Mouse (Mus musculus) midbrain, embryonic 13.5 days (tissue): Measurements from ENCODE around the gene Bend3. TPM values are rescaled to one million over a fixed set of nuclear protein-coding genes. Genes with fewer than 3 reads are reported as not detected.
"Not testable (repeated sequence)": the region's sequence is repeated elsewhere in the genome, so short reads cannot be mapped to it uniquely, and the experiment has no call there.

Experiments used
- ATAC-seq: fragments of 200-750 bp; cut with Nextera tagmentation; 2 replicates; pipeline ENCODE4 v1.8.0; 2017; ENCODE audit warnings: mild to moderate bottlenecking, moderate TSS enrichment, moderate library complexity
- H3K27ac ChIP-seq: fragments of 300-500 bp; sonication (generic); 2 replicates; pipeline ENCODE4 v1.5.1; 2015; ENCODE audit warnings: inconsistent platforms, mild to moderate bottlenecking, moderate library complexity
- H3K27me3 ChIP-seq: fragments of 300-500 bp; sonication (generic); 2 replicates; pipeline ENCODE4 v1.6.1; 2015; ENCODE audit warnings: mild to moderate bottlenecking, inconsistent platforms
- H3K36me3 ChIP-seq: fragments of 300-500 bp; sonication (generic); 2 replicates; pipeline ENCODE4 v1.6.1; 2015; ENCODE audit warnings: mild to moderate bottlenecking, inconsistent platforms
- H3K4me1 ChIP-seq: fragments of 300-500 bp; sonication (generic); replicated peaks from 2 replicates; pipeline ENCODE4 v1.6.1; 2015; ENCODE audit warnings: inconsistent platforms
- H3K4me2 ChIP-seq: fragments of 300-500 bp; sonication (generic); replicated peaks from 2 replicates; pipeline ENCODE4 v1.6.1; 2015; ENCODE audit warnings: moderate library complexity, mild to moderate bottlenecking, inconsistent platforms
- H3K4me3 ChIP-seq: fragments of 300-500 bp; sonication (generic); replicated peaks from 2 replicates; pipeline ENCODE4 v1.5.1; 2015; ENCODE audit warnings: mild to moderate bottlenecking, inconsistent platforms
- H3K9ac ChIP-seq: fragments of 300-500 bp; sonication (generic); replicated peaks from 2 replicates; pipeline ENCODE4 v1.6.1; 2015; ENCODE audit warnings: mild to moderate bottlenecking, inconsistent platforms
- H3K9me3 ChIP-seq: fragments of 300-500 bp; sonication (generic); 2 replicates; pipeline ENCODE4 v1.6.1; 2016; ENCODE audit warnings: mild to moderate bottlenecking, inconsistent platforms
- WGBS: fragments of 180-500 bp; shearing (Covaris S2); methylation state at CpG from one replicate; pipeline ENCODE4 v1.1.7; 2015; 5-methylcytosine and 5-hydroxymethylcytosine counted together
- polyA plus RNA-seq: library from polyadenylated mRNA; unstranded; fragments of >200 nt; fragmentation: Nextera tagmentation; extraction: Ambion mirVana; gene quantifications from 2 replicates; pipeline ENCODE4 v1.2.1, GENCODE M21; 2015

Gene Bend3
- polyA plus RNA-seq, 1 experiment from 2014 or later: 4.2 TPM

- Histone ChIP-seq H3K27ac (no peak overlapping the region), H3K36me3 (peaks cover 55% of the 10 kb centered on the region), H3K4me1 (no peaks in the 10 kb centered on the region), H3K4me2 (no peak overlapping the region), H3K4me3 (no peak overlapping the region), H3K27me3 (no peaks in the 10 kb centered on the region), H3K9me3 (no peaks in the 10 kb centered on the region), H3K9ac (no peak overlapping the region)
- 96% methylated on average over 7 of the region's 7 CpGs for WGBS
- no peak for ATAC-seq
Observed at GRCm38 (mm10) chr10:43509228-43509627, 30.6 kb downstream of the Bend3 start.

- ATAC-seq: no peak
Observed at GRCm38 (mm10) chr10:43512976-43513375, 34.3 kb downstream of the Bend3 start.

GRCm38 (mm10) chr10:43516992-43517660 lies 38.5 kb downstream of the Bend3 start:
- H3K27ac ChIP-seq: no peak overlapping the region
- H3K9me3 ChIP-seq: no peaks in the 10 kb centered on the region
- 75% methylated on average over 6 of the region's 6 CpGs for WGBS
- ATAC-seq: peak; percentile 30; the same call in 1 of the 2 replicates
- no peak overlapping the region for H3K4me3 ChIP-seq
- no peaks in the 10 kb centered on the region for H3K27me3 ChIP-seq
- no peak overlapping the region for H3K4me2 ChIP-seq
- peaks cover 20% of the 10 kb centered on the region for H3K36me3 ChIP-seq
- no peak overlapping the region for H3K9ac ChIP-seq
- H3K4me1 ChIP-seq: no peaks in the 10 kb centered on the region

More at GRCm38 (mm10) chr10:43512976-43513375, 34.3 kb downstream of the Bend3 start:
- Histone ChIP-seq H3K9me3 (no peaks in the 10 kb centered on the region), H3K4me1 (no peaks in the 10 kb centered on the region), H3K4me2 (no peak overlapping the region), H3K36me3 (peaks cover 50% of the 10 kb centered on the region), H3K9ac (no peak overlapping the region), H3K27ac (no peak overlapping the region), H3K4me3 (no peak overlapping the region), H3K27me3 (no peaks in the 10 kb centered on the region)
- 96% methylated on average over 10 of the region's 10 CpGs for WGBS

GRCm38 (mm10) chr10:43517836-43518235 lies 39.2 kb downstream of the Bend3 start:
- H3K4me2 ChIP-seq: no peak overlapping the region
- H3K9ac ChIP-seq: no peak overlapping the region
- no peaks in the 10 kb centered on the region for H3K9me3 ChIP-seq
- no peak for ATAC-seq
- H3K27ac ChIP-seq: no peak overlapping the region
- H3K4me3 ChIP-seq: no peak overlapping the region
- 69% methylated on average over 4 of the region's 4 CpGs for WGBS
- H3K27me3 ChIP-seq: no peaks in the 10 kb centered on the region
- no peaks in the 10 kb centered on the region for H3K4me1 ChIP-seq
- H3K36me3 ChIP-seq: peaks cover 15% of the 10 kb centered on the region

GRCm38 (mm10) chr10:43518368-43518767 lies 39.7 kb downstream of the Bend3 start:
- H3K27me3 ChIP-seq: no peaks in the 10 kb centered on the region
- H3K27ac ChIP-seq: no peak overlapping the region
- no peak overlapping the region for H3K4me3 ChIP-seq
- no peak for ATAC-seq
- H3K36me3 ChIP-seq: peaks cover 10% of the 10 kb centered on the region
- no peak overlapping the region for H3K4me2 ChIP-seq
- WGBS: 89% methylated on average over 12 of the region's 13 CpGs
- no peak overlapping the region for H3K9ac ChIP-seq
- no peaks in the 10 kb centered on the region for H3K9me3 ChIP-seq
- H3K4me1 ChIP-seq: no peaks in the 10 kb centered on the region

DNA sequence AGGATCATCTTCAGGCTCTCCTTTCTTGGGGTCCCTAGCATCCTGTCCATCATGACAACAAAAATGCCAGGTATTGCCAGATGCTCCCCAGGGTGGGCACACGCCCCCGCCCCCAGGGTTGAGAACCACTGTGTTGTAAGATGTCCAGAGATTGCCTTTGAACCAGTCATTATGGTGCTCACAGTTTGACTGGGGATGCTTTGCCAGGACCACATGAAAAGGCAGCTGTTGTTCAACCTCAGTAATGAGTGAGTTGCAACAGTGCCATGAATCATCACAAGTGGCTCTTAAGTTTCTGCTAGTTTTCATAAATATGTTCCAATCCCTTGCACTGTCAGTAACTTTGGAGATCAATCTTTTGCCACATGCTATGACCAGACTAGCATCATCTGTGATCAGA lies 41.3 kb downstream of the Bend3 start:
- H3K4me2 ChIP-seq: no peak overlapping the region
- no peak for ATAC-seq
- H3K9ac ChIP-seq: no peak overlapping the region
- WGBS: 96% methylated on average over 2 of the region's 2 CpGs
- H3K27me3 ChIP-seq: no peaks in the 10 kb centered on the region
- H3K36me3 ChIP-seq: peaks cover 11% of the 10 kb centered on the region
- H3K4me3 ChIP-seq: no peak overlapping the region
- H3K27ac ChIP-seq: no peak overlapping the region
- no peaks in the 10 kb centered on the region for H3K9me3 ChIP-seq
- H3K4me1 ChIP-seq: no peaks in the 10 kb centered on the region

GRCm38 (mm10) chr10:43523931-43524330 lies 45.3 kb downstream of the Bend3 start, which contains the start of gene Gm9803:
Gm9803 (plus strand) TSS chr10:43524084.
- not testable (repeated sequence) for H3K27me3 ChIP-seq, H3K9ac ChIP-seq

GRCm38 (mm10) chr10:43527283-43528269 lies 48.9 kb downstream of the Bend3 start:
- Histone ChIP-seq H3K36me3 (peaks cover 51% of the 10 kb centered on the region), H3K9ac (peak overlapping the region; percentile 51), H3K27ac (peak overlapping the region; percentile 96), H3K4me1 (peaks cover 23% of the 10 kb centered on the region), H3K4me2 (0 out of 2 replicates have a peak overlapping the region, but pooled peaks have one; percentile 2), H3K27me3 (no peaks in the 10 kb centered on the region), H3K9me3 (no peaks in the 10 kb centered on the region), H3K4me3 (no peak overlapping the region)
- ATAC-seq: peak; percentile 87
- WGBS: 15% methylated on average over 15 of the region's 15 CpGs

More at GRCm38 (mm10) chr10:43523931-43524330, 45.3 kb downstream of the Bend3 start, which contains the start of gene Gm9803:
- Histone ChIP-seq H3K4me1 (peaks cover 23% of the 10 kb centered on the region), H3K36me3 (peaks cover 17% of the 10 kb centered on the region)
- not testable (repeated sequence) for H3K27ac ChIP-seq, H3K4me3 ChIP-seq, H3K4me2 ChIP-seq, ATAC-seq, H3K9me3 ChIP-seq
- WGBS: 97% methylated on average over 10 of the region's 10 CpGs

- Histone ChIP-seq H3K4me3 (no peak overlapping the region), H3K4me2 (no peak overlapping the region), H3K36me3 (peaks cover 54% of the 10 kb centered on the region), H3K9me3 (no peaks in the 10 kb centered on the region), H3K27ac (no peak overlapping the region), H3K9ac (no peak overlapping the region), H3K27me3 (no peaks in the 10 kb centered on the region), H3K4me1 (peaks cover 3% of the 10 kb centered on the region)
- no peak for ATAC-seq
- WGBS: 85% methylated on average over 1 of the region's 1 CpGs
Observed at GRCm38 (mm10) chr10:43534382-43534781, 55.8 kb downstream of the Bend3 start.

DNA sequence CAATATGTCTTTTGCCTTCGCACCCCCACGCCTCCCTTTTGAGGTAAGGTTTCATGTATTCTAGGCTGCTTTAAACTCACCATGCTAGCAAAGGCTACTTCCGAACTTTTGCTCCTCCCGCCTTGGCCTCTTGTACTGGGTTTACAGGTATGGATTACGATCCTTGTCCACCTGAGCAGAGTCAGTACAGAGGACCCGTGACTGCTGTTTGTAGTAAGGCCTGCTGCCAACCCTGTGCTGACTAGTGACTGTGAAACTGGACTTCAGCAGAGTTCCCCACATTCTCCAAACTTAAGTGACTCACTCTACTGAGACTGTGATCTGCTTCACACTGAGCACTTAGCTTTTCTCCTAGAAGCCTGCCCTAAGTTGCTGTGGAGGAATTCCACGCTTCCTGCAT lies 59.0 kb downstream of the Bend3 start:
- no peak overlapping the region for H3K27ac ChIP-seq
- peaks cover 22% of the 10 kb centered on the region for H3K36me3 ChIP-seq
- ATAC-seq: no peak

DNA sequence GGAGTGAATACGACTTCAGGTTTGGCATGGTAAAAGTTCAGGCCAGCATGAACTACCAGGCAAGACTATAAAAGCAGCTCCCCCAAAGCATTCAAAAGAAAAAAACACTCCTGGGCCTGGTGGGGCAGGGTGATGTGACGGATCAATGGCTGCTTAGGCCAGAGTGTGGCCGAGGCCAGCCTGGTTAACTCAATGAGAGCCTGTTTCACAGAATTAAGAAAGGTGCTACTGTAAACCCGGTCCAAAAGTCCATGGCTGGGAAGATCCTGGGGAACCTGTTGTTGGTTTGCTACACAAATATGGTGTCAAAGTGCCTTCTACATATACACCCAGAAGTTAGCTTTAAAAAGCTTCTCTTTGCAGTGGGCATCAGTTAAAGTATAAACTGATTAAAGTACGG lies 60.2 kb downstream of the Bend3 start:
- Histone ChIP-seq H3K9ac (no peak overlapping the region), H3K4me2 (no peak overlapping the region), H3K36me3 (peaks cover 11% of the 10 kb centered on the region), H3K27me3 (no peaks in the 10 kb centered on the region), H3K4me1 (peaks cover 15% of the 10 kb centered on the region), H3K9me3 (no peaks in the 10 kb centered on the region), H3K4me3 (no peak overlapping the region), H3K27ac (no peak overlapping the region)
- 93% methylated on average over 5 of the region's 5 CpGs for WGBS
- ATAC-seq: no peak

More for the DNA sequence above, 59.0 kb downstream of the Bend3 start:
- Histone ChIP-seq H3K27me3 (no peaks in the 10 kb centered on the region), H3K4me2 (no peak overlapping the region), H3K4me1 (peaks cover 15% of the 10 kb centered on the region), H3K4me3 (no peak overlapping the region), H3K9me3 (no peaks in the 10 kb centered on the region), H3K9ac (no peak overlapping the region)
- WGBS: 97% methylated on average over 7 of the region's 7 CpGs

GRCm38 (mm10) chr10:43539746-43540310 lies 61.2 kb downstream of the Bend3 start:
- Histone ChIP-seq H3K4me2 (peak overlapping the region; percentile 73), H3K27ac (no peak overlapping the region), H3K4me3 (peak overlapping the region; percentile 72), H3K9ac (peak overlapping the region; percentile 86), H3K36me3 (peaks cover 11% of the 10 kb centered on the region), H3K9me3 (no peaks in the 10 kb centered on the region), H3K4me1 (peaks cover 15% of the 10 kb centered on the region), H3K27me3 (no peaks in the 10 kb centered on the region)
- ATAC-seq: no peak
- WGBS: 27% methylated on average over 12 of the region's 12 CpGs
